Mouse (Mus musculus): ENCODE measurements around the gene Dscaml1.

GRCm38 (mm10) chr9:45767155-45767554 is 340.7 kb downstream of the Dscaml1 start:
- TF ChIP-seq EP300 (IDR thresholded peaks at IDR 0.05; ENCODE audit: low read depth in 1 of 2, low read length in 2 of 2) (no peak), CTCF (IDR thresholded peaks at IDR 0.05 in 2 of 3, conservative IDR thresholded peaks at IDR 0.05 in 1 of 3; ENCODE audit: control insufficient read depth in 1 of 3, insufficient read depth in 1 of 3, low read depth in 2 of 3, low read length in 3 of 3, poor library complexity in 1 of 3, severe bottlenecking in 1 of 3) (no peak)
